Mouse (Mus musculus): ENCODE data around the gene Hdac7.

DNA sequence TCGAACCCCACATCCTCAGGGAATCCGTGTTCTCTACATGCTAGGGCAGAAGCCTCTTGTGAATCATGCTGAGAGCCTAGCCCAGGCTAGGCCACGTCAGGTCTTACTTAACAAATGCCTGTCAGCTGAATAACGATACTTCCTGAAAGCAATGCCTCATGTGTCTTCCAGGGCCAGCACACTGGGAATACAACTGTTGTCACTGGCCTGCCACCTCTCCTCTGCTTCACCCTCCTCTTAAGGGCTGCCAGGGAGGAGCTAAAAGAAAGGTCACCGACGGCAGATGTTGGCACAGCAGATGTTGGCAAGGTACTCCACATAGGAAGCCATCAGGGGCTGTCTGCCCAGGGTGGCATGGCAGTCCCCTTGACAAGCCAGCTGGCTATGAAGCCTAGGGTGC lies 20.3 kb downstream of the Hdac7 start:
- TF ChIP-seq CTCF (IDR thresholded peaks at IDR 0.05; ENCODE audit: extremely low read depth, insufficient read depth, low read length) (no peak), POLR2A (IDR thresholded peaks at IDR 0.05; ENCODE audit: extremely low read depth, insufficient read depth, low read length) (no peak)

All from cortical plate, adult 2 months (tissue).